Mouse (Mus musculus) spleen, adult 2 months (tissue): ENCODE results near the gene Bola3. TPM values are rescaled to one million over a fixed set of nuclear protein-coding genes. Genes with fewer than 3 reads are reported as not detected.
A peak's percentile ranks its signal among the peaks of the same experiment; 100 is the strongest.

ENCODE experiments used
- DNase-seq, 2 experiments: peaks; one replicate each; pipeline versions ENCODE4 v3.0.0 to v3.0.0-alpha.2; 2012 to 2021; ENCODE audit warnings: low spot score in 2 of 2, low read depth in 1 of 2
- H3K27ac ChIP-seq: fragments of 200-500 bp; 2 replicates; pipeline ENCODE4 v1.5.1; 2012; ENCODE audit warnings: low read length, inconsistent platforms; ENCODE audit not compliant: insufficient read depth
- H3K27me3 ChIP-seq: fragments of 200-500 bp; 2 replicates; pipeline ENCODE4 v1.6.1; 2012; ENCODE audit warnings: mild to moderate bottlenecking, moderate library complexity, low read length, inconsistent platforms; ENCODE audit not compliant: control insufficient read depth, insufficient read depth
- H3K36me3 ChIP-seq: fragments of 200-500 bp; 2 replicates; pipeline ENCODE4 v1.6.1; 2012; ENCODE audit warnings: mild to moderate bottlenecking, low read length, inconsistent platforms; ENCODE audit not compliant: control insufficient read depth, insufficient read depth
- H3K4me1 ChIP-seq: fragments of 200-500 bp; 2 replicates; pipeline ENCODE4 v1.6.1; 2011; ENCODE audit warnings: inconsistent platforms; ENCODE audit not compliant: control insufficient read depth, insufficient read depth, insufficient read length
- H3K4me3 ChIP-seq: fragments of 200-500 bp; 2 replicates; pipeline ENCODE4 v1.5.1; 2011; ENCODE audit warnings: mild to moderate bottlenecking, inconsistent platforms; ENCODE audit not compliant: insufficient read depth, insufficient read length; ENCODE audit errors: extremely low read depth
- CTCF ChIP-seq: fragments of 200-500 bp; IDR thresholded peaks from 2 replicates; pipeline ENCODE4 v1.5.1; 2011; ENCODE audit warnings: mild to moderate bottlenecking, inconsistent platforms; ENCODE audit not compliant: insufficient read depth, insufficient read length, insufficient replicate concordance; ENCODE audit errors: extremely low read depth
- POLR2A ChIP-seq: fragments of 200-500 bp; IDR thresholded peaks from 2 replicates; pipeline ENCODE4 v1.6.1; 2011; ENCODE audit warnings: low read depth, low read length, inconsistent platforms
- WGBS: fragments of 180-500 bp; shearing (Covaris S2); methylation state at CpG from one replicate; pipeline ENCODE4 v1.1.7; 2018; 5-methylcytosine and 5-hydroxymethylcytosine counted together
- polyA plus RNA-seq: library from polyadenylated mRNA; depleted of rRNA; stranded (reverse); fragments of >200 nt; gene quantifications from 2 replicates; pipeline ENCODE4 v1.2.3, GENCODE M21; 2012; rRNA removed

Bola3 gene
- polyA plus RNA-seq: 7.7 and 74.0 TPM in 2 replicates

- Histone ChIP-seq H3K27ac (no peak within 1 kb of the TSS; the same call in 1 of the 2 replicates), H3K4me3 (peak within 1 kb of the TSS; percentile 74), H3K36me3 (peaks cover 2% of the 10 kb centered on the region; the same call in 1 of the 2 replicates), H3K27me3 (no peaks in the 10 kb centered on the region), H3K4me1 (peaks cover 5% of the 10 kb centered on the region)
- 46% methylated on average over 6 of the region's 6 CpGs for WGBS
- DNase-seq: no peak
- TF ChIP-seq CTCF (no peak), POLR2A (no peak)
These were observed at the start of gene Bola3 for GRCm38 (mm10) chr6:83348873-83349272. Bola3 (plus strand) TSS chr6:83349147.

- Histone ChIP-seq H3K27ac (no peak overlapping the region), H3K27me3 (no peaks in the 10 kb centered on the region), H3K4me1 (no peaks in the 10 kb centered on the region), H3K36me3 (peaks cover 3% of the 10 kb centered on the region), H3K4me3 (no peak overlapping the region)
- TF ChIP-seq POLR2A: no peak
- no peak for TF ChIP-seq CTCF
- DNase-seq: no peak
- WGBS: 81% methylated on average over 7 of the region's 7 CpGs
These were observed 48.3 kb upstream of the Bola3 start for GRCm38 (mm10) chr6:83300447-83301229.

GRCm38 (mm10) chr6:83301294-83301693 lies 47.7 kb upstream of the Bola3 start:
- no peak for DNase-seq
- no peaks in the 10 kb centered on the region for H3K27me3 ChIP-seq
- 81% methylated on average over 2 of the region's 2 CpGs for WGBS
- H3K36me3 ChIP-seq: peaks cover 4% of the 10 kb centered on the region
- no peak overlapping the region for H3K27ac ChIP-seq
- no peaks in the 10 kb centered on the region for H3K4me1 ChIP-seq
- H3K4me3 ChIP-seq: no peak overlapping the region
- TF ChIP-seq POLR2A: no peak
- TF ChIP-seq CTCF: no peak

- 84% methylated on average over 5 of the region's 5 CpGs for WGBS
- Histone ChIP-seq H3K4me1 (no peaks in the 10 kb centered on the region), H3K27me3 (no peaks in the 10 kb centered on the region), H3K36me3 (peaks cover 7% of the 10 kb centered on the region), H3K27ac (no peak overlapping the region), H3K4me3 (no peak overlapping the region)
- no peak for DNase-seq
- TF ChIP-seq CTCF: no peak
These were observed 46.7 kb upstream of the Bola3 start for GRCm38 (mm10) chr6:83302264-83302663.

- Histone ChIP-seq H3K4me1 (0 out of 2 replicates have a peak, but pooled peaks cover 4% of the 10 kb centered on the region), H3K4me3 (no peak overlapping the region), H3K36me3 (peaks cover 7% of the 10 kb centered on the region), H3K27me3 (no peaks in the 10 kb centered on the region), H3K27ac (no peak overlapping the region)
- DNase-seq: peak in 1 of 2 experiments; percentile 26
- 87% methylated on average over 7 of the region's 7 CpGs for WGBS
- TF ChIP-seq POLR2A (no peak), CTCF (no peak)
These were observed 39.9 kb upstream of the Bola3 start for GRCm38 (mm10) chr6:83309017-83309416.

GRCm38 (mm10) chr6:83311206-83311605 lies 37.7 kb upstream of the Bola3 start:
- 95% methylated on average over 11 of the region's 11 CpGs for WGBS
- Histone ChIP-seq H3K27ac (no peak overlapping the region), H3K36me3 (0 out of 2 replicates have a peak, but pooled peaks cover 4% of the 10 kb centered on the region), H3K27me3 (no peaks in the 10 kb centered on the region), H3K4me1 (peaks cover 4% of the 10 kb centered on the region; the same call in 1 of the 2 replicates), H3K4me3 (no peak overlapping the region)
- TF ChIP-seq CTCF (no peak), POLR2A (no peak)
- DNase-seq: no peak

GRCm38 (mm10) chr6:83312021-83312420 lies 36.9 kb upstream of the Bola3 start:
- no peaks in the 10 kb centered on the region for H3K27me3 ChIP-seq
- no peak for DNase-seq
- H3K36me3 ChIP-seq: no peaks in the 10 kb centered on the region
- no peak for TF ChIP-seq POLR2A
- TF ChIP-seq CTCF: no peak
- H3K27ac ChIP-seq: peak overlapping the region; percentile 65
- 86% methylated on average over 7 of the region's 7 CpGs for WGBS
- no peak overlapping the region for H3K4me3 ChIP-seq
- peaks cover 6% of the 10 kb centered on the region; the same call in 1 of the 2 replicates for H3K4me1 ChIP-seq
